Mouse (Mus musculus): ENCODE results near the gene Fam229a.
"Not testable (repeated sequence)": the region's sequence is repeated elsewhere in the genome, so short reads cannot be mapped to it uniquely, and the experiment has no call there.

Gene Fam229a

DNA sequence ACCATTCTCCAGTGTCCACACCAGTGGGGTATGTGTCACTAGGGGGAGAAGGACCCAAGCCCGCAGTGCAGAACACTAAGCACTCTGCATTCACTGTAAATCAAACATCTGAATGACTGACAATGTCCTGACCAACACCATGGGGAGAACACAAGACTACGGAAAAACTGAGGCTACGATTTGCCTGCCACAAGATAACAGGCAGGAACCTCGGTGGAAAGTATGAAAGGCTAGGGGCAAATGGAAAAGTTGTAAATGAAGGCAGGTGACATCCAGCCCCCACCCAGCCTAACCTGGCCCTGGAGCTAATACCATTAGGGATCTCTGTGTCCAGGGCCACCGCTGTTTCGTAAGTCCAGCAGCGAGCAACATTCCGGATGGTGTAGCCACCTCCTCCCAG is 27.5 kb downstream of the Fam229a start:
- DNase-seq (ENCODE audit: extremely low read depth, low read depth, low spot score): no peak

- no peak for DNase-seq (ENCODE audit: extremely low read depth, low read depth, low spot score)
Observed at GRCm38 (mm10) chr4:129525338-129525737, 34.3 kb downstream of the Fam229a start.

DNA sequence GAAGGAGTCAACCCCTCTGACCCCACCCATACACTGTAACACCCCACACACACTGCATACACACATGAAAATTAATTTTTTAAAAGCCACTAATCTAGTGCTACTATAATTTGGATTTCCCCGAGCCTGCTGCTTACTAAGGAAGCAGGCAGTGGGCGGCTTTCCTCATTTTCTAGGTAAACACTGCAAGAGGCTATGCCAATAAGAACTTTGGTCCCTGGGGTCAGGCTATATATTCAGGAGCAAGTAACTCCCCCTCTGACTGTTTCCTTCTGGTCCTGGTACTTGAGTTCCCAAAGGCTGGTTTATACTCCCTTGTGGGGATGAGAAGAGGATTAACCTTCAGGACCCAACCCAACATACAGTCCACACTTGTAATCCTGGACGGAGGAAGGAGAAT is 34.9 kb downstream of the Fam229a start:
- no peak for DNase-seq (ENCODE audit: extremely low read depth, low read depth, low spot score)

DNA sequence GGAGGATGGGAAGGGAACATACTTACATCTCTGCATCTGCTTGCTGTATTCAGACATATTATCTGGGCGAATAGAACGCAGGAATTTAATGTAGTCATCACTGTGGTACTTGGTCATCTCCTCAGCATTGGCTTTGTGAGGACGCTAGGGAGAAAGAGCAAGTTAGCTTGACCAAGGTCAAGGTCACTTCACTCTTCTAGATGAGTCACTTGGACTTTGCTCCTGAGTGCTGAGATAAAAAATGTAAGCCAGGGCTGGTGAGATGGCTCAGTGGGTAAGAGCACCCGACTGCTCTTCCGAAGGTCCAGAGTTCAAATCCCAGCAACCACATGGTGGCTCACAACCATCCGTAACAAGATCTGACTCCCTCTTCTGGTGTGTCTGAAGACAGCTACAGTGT is 37.9 kb downstream of the Fam229a start:
- not testable (repeated sequence) for DNase-seq (ENCODE audit: extremely low read depth, low read depth, low spot score)

DNA sequence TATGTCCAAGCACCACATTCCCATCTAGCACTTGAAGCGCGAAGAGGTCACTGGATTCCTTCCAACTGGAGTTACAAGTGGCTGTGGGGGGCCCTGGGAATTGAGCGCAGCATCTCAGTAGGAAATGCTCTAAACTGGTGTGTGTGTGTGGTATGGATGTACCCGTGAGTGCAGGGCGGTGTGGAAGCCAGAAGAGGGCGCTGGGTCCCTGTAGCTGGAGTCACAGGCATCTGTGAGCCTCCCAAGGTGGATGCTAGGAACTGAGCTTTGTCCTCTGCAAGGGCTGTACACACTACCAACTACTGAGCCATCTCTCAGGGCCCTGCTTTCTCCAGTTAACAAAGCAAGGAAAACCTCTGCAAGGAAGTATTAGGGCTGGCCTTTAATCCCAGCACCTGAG is 49.0 kb downstream of the Fam229a start:
- no peak for DNase-seq (ENCODE audit: extremely low read depth, low read depth, low spot score)
